Mouse (Mus musculus): ENCODE measurements at regions not wholly inside any gene's neighbourhood (a gene's known extent, or its start where the extent isn't known, plus 50 kb on each side); places are given as distances from the start of the nearest gene placed in this dataset.
"Not testable (repeated sequence)": the region's sequence is repeated elsewhere in the genome, so short reads cannot be mapped to it uniquely, and the experiment has no call there.

GRCm38 (mm10) chr5:60228966-60229365 lies 1579.7 kb upstream of the G6pd2 start:
- H3K27me3 ChIP-seq (ENCODE audit: control insufficient read depth, insufficient read depth, low read length) = no peaks in the 10 kb centered on the region
- H3K36me3 ChIP-seq (ENCODE audit: control insufficient read depth, insufficient read depth, low read length) = no peaks in the 10 kb centered on the region
- no peak overlapping the region for H3K27ac ChIP-seq (ENCODE audit: control insufficient read depth, insufficient read depth, low read depth, low read length)
- H3K4me1 ChIP-seq (ENCODE audit: control insufficient read depth, insufficient read depth, low read length) = 0 out of 2 replicates have a peak, but pooled peaks cover 2% of the 10 kb centered on the region
- H3K4me3 ChIP-seq (ENCODE audit: control insufficient read depth, low read depth, low read length) = no peak overlapping the region
- TF ChIP-seq CTCF (IDR thresholded peaks at IDR 0.05; ENCODE audit: control insufficient read depth, insufficient read depth, insufficient replicate concordance, low read depth, low read length) (no peak), POLR2A (IDR thresholded peaks at IDR 0.05; ENCODE audit: control insufficient read depth, low read depth, low read length) (no peak)

- not testable (repeated sequence) for H3K4me1 ChIP-seq (ENCODE audit: control insufficient read depth, insufficient read depth, low read length); H3K36me3 ChIP-seq (ENCODE audit: control insufficient read depth, insufficient read depth, low read length); H3K27me3 ChIP-seq (ENCODE audit: control insufficient read depth, insufficient read depth, low read length); H3K27ac ChIP-seq (ENCODE audit: control insufficient read depth, insufficient read depth, low read depth, low read length)
- peak overlapping the region; percentile 38 for H3K4me3 ChIP-seq (ENCODE audit: control insufficient read depth, low read depth, low read length)
These were observed 1577.3 kb upstream of the G6pd2 start for GRCm38 (mm10) chr5:60231232-60231891.

GRCm38 (mm10) chr5:60244185-60244584 lies 1564.4 kb upstream of the G6pd2 start:
- Histone ChIP-seq H3K27ac (ENCODE audit: control insufficient read depth, insufficient read depth, low read depth, low read length) (no peak overlapping the region), H3K4me1 (ENCODE audit: control insufficient read depth, insufficient read depth, low read length) (no peaks in the 10 kb centered on the region), H3K27me3 (ENCODE audit: control insufficient read depth, insufficient read depth, low read length) (no peaks in the 10 kb centered on the region), H3K36me3 (ENCODE audit: control insufficient read depth, insufficient read depth, low read length) (no peaks in the 10 kb centered on the region), H3K4me3 (ENCODE audit: control insufficient read depth, low read depth, low read length) (no peak overlapping the region)
- TF ChIP-seq CTCF (IDR thresholded peaks at IDR 0.05; ENCODE audit: control insufficient read depth, insufficient read depth, insufficient replicate concordance, low read depth, low read length) = no peak
- no peak for TF ChIP-seq POLR2A (IDR thresholded peaks at IDR 0.05; ENCODE audit: control insufficient read depth, low read depth, low read length)

GRCm38 (mm10) chr5:60276696-60277095 lies 1531.9 kb upstream of the G6pd2 start:
- H3K4me3 ChIP-seq (ENCODE audit: control insufficient read depth, low read depth, low read length) = no peak overlapping the region
- no peaks in the 10 kb centered on the region for H3K4me1 ChIP-seq (ENCODE audit: control insufficient read depth, insufficient read depth, low read length)
- TF ChIP-seq CTCF (IDR thresholded peaks at IDR 0.05; ENCODE audit: control insufficient read depth, insufficient read depth, insufficient replicate concordance, low read depth, low read length) (no peak), POLR2A (IDR thresholded peaks at IDR 0.05; ENCODE audit: control insufficient read depth, low read depth, low read length) (no peak)
- H3K36me3 ChIP-seq (ENCODE audit: control insufficient read depth, insufficient read depth, low read length) = no peaks in the 10 kb centered on the region
- H3K27me3 ChIP-seq (ENCODE audit: control insufficient read depth, insufficient read depth, low read length) = no peaks in the 10 kb centered on the region
- H3K27ac ChIP-seq (ENCODE audit: control insufficient read depth, insufficient read depth, low read depth, low read length) = no peak overlapping the region
